Mouse (Mus musculus): Measurements from ENCODE around the gene Lrmp.
"Not testable (repeated sequence)": the region's sequence is repeated elsewhere in the genome, so short reads cannot be mapped to it uniquely, and the experiment has no call there.

Gene Lrmp

DNA sequence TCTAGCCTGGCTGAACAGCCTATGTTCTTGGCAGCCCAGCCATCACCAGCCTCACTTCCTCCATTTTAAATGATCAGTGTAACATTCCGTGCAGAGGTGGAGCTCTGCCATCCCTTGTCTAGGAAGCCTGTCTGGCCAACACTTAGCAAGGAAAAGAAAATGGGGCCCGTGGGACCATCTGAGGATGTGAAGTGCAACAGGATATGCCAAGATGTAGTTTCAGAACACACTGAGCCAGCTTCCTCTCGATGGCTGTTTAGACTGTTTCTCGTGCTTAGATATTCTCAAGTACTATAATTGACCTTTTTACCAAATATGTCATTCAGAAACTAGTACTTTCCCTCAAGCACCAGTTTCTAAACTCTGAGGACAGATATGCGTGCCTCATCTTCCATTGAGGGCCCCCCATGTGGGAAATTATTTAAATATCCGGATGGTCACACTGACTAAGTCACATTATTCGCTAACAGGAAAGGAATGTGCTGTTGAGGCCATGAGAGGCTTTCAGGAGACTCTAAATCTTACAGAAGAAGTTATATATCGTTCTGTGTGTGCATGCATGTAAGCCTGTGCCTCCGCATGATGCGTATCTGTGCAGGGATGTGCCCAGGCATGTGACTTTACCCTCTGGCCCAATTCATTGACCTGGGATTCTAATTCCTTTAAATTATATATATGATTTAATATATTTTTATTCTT lies 11.1 kb upstream of the Lrmp start:
- DNase-seq (ENCODE audit: extremely low read depth, low read depth, low spot score) = no peak

GRCm38 (mm10) chr6:145105439-145105838 lies 10.0 kb upstream of the Lrmp start:
- DNase-seq (ENCODE audit: extremely low read depth, low read depth, low spot score) = no peak

- DNase-seq (ENCODE audit: extremely low read depth, low read depth, low spot score) = no peak
Measured at GRCm38 (mm10) chr6:145106163-145106842, 9.2 kb upstream of the Lrmp start.

- DNase-seq (ENCODE audit: extremely low read depth, low read depth, low spot score) = no peak
Measured at GRCm38 (mm10) chr6:145110786-145111185, 4.7 kb upstream of the Lrmp start.

DNA sequence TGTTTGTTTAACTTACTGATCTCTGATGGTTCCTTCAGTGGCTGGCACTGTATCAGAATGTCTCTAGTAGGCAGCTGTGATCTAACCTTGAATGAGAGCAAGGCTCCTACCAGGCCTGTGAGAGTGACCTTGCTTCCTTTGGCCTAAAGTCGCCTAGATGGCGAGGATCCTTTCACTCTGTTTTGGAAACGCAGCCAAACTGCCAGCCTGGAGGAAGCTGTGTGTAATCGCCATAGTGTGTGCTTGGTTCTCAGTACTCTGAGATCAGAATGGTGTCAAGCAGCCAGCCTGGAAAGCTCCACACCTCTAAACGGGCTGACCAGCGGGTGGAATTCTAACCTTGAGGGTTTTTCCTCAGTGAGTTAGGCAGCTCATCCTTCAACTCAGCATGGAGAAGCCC lies 2.6 kb upstream of the Lrmp start:
- no peak for DNase-seq (ENCODE audit: extremely low read depth, low read depth, low spot score)

GRCm38 (mm10) chr6:145114561-145114960 lies 892 bp upstream of the Lrmp start:
- DNase-seq (ENCODE audit: extremely low read depth, low read depth, low spot score) = no peak

GRCm38 (mm10) chr6:145116098-145116672 lies 732 bp downstream of the Lrmp start:
- no peak for DNase-seq (ENCODE audit: extremely low read depth, low read depth, low spot score)

DNA sequence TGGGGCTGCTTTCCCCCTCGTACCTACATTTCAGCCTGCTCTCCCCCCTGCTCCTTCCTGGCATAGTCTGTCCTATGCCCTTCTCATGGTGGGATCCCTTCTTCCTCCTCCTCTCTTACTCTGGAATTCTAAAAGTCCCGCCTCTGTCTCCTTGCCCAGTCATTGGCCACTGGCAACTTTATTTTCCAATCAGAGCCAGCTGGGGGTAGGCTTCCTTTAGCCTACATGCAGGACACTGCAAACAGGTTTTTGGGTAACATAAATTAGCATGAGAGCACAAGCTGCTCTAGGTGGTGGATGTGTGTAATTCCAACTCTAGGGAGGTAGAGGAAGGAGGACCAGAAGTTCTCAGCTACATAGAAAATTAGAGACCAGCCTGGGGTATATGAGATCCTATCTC lies 4.6 kb downstream of the Lrmp start:
- no peak for DNase-seq (ENCODE audit: extremely low read depth, low read depth, low spot score)

DNA sequence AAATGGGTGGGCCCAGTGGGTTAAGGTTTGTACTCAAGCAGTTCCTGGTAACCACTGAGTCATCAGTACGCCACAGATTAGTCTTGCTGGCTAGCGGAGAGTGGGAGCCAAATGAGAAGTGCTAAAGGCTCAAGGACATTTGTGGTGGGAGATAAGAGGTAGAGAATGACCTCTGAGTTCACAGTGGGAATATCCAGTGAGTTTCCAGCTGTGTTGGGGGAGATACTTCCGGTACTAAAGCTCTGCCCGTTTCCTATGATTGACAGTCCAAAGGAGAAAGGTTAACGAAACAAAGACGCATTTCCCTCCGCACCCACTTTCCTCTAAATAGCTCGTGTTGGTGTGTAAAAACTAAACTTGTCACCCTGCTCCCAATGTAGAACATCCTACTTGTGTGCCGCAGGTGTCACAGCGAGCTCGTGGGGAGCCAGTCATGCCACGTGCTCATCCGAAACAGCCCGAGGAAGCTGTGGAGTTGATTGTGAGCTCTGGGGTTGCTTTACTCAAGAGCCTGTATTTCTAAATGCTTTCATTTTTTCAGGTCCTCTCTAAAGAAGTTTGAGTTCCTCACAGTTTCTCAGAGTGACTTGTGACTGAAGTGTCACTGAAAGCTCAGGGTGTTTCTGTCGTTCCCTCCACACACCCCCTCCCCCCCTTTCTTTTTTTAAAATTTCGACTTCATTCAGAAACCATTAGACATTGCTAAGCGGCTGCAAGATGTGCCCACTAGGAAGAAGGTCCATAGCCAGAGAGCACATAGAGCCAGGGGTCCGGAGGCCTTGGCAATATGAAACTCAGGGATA lies 5.5 kb downstream of the Lrmp start:
- no peak for DNase-seq (ENCODE audit: extremely low read depth, low read depth, low spot score)

GRCm38 (mm10) chr6:145121590-145122420 lies 6.4 kb downstream of the Lrmp start:
- no peak for DNase-seq (ENCODE audit: extremely low read depth, low read depth, low spot score)

DNA sequence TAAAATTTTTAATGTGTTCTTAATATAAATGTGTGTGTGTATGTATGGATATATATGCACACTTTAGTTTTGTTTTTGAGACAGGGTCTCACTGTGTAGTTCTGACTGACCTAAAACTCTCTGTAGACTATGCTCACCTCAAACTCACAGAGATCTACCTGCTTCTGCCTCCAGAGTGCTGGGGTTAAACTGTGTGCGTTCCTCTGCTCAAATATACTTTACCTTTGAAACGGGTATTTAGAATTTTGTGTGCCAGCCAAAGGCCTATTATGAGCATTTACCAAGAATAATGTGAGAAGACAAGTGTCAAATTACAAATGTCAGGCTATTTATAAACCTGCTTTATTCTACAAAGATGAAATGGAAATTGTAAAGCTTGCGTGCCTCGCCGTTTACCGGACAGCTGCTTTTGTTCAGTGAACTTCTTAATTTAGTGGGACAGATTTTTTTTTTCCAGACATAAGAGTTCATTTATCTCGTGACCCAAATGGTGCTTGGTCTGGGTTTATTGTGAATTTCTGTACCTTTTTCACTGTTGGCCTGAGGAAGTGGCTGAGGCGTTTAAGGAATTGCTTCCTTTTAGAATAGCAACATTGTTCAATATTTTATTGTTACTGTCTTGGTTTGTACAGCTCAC lies 7.1 kb downstream of the Lrmp start:
- no peak for DNase-seq (ENCODE audit: extremely low read depth, low read depth, low spot score)

DNA sequence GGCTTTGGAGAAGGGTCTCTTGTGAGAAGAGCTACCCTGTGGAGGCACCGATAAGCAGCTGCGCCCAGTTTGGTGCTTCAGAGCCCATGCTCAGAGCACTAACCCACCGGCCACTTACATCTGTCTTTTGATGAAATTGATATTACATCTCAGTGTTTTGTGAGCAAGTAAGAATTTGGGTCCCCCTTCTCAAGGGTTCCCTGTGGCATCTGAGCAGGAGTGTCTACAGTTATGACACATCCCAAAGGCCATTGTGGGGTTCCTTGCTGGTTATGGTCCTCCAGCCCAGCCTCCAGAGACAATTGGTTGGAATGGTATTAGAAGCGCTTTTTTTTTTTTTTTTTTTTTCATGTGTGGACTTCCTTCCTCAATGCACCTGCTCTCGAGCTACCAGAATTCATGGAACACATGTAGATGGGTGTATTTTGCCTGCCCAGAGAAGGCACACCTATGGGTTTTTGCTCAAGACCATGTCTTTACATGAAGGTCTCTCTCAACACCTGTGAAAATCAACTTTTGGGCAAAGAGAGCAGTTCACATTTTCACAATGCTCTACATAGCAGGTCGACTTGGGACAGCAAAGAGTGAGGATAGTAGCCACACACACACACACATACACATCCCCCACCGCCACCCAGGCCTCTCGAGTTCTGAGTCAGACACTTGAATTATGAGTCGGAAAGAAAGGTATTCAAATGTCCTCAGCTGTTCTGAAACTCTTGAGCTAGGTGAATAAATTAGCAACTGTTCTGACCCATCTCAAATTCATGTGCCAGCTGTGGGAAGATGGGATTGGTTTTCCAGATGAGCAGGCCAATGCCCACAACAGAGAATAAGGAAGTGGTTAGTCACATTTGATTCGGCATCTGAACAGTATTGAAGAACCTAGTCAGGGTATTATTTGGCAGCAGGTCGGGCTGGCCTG lies 7.9 kb downstream of the Lrmp start:
- no peak for DNase-seq (ENCODE audit: extremely low read depth, low read depth, low spot score)

DNA sequence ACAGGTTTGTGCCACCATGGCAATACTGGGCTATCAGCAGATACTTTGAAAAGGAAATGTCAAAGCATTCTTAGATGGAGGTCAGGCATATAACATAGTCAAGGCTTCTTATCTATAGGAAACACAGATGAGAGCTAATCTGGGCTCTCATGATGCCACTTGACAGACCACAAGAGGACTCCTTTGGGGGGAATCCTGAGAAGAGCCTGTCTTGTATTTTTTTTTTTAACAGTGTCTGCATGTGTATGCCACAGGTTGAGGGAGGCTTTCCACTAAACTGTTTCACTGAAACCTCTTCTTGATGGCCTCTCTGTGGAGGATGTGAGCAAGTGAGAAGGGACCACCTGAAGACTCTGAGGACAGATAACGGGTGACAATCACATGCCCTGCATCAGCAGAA lies 9.2 kb downstream of the Lrmp start:
- no peak for DNase-seq (ENCODE audit: extremely low read depth, low read depth, low spot score)

DNA sequence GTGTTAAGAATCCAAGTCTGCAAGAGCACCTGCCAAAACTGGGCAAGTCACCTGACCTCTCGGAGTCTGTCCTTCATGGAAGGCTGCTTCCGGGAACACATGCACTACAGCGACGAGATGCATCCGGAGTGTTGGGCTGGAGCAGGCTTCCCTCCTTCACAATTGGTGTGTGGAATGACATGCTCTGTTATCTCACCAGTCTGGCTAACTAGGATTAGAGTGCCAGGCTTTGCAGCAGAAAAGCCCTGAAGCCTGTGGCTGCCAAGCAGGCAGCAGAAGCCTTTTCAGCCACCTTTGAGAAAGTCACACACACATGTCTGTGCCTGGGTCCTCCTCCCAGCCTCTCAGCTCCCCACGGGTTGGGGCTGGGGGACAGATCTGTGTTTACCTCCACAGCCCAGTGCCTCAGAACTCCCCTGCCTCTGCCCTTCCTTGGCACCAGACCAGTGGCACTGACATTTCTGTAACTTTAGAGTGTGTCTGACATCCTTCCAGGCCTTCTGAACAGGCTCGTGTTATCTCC lies 10.2 kb downstream of the Lrmp start:
- no peak for DNase-seq (ENCODE audit: extremely low read depth, low read depth, low spot score)

DNA sequence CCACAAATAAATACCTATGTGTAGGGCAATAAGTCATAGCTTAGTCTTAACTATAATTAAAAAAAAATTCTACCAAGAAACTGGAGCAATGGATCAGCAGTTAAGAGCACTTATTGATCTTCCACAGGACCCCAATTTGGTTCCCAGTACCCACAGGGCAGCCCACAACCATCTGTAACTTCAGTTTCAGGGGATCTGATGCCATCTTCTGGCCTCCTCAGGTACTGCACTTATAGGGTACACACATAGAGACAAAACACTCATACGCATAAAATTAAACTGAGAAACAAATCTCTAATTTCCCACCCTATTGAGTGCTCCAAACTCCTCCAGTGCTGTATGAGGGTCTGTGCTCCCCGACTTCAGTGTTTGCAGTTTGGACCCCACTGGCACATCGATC lies 12.2 kb downstream of the Lrmp start:
- no peak for DNase-seq (ENCODE audit: extremely low read depth, low read depth, low spot score)

GRCm38 (mm10) chr6:145129563-145129962 lies 14.1 kb downstream of the Lrmp start:
- DNase-seq (ENCODE audit: extremely low read depth, low read depth, low spot score) = no peak

- no peak for DNase-seq (ENCODE audit: extremely low read depth, low read depth, low spot score)
Measured at GRCm38 (mm10) chr6:145131991-145132390, 16.5 kb downstream of the Lrmp start.

GRCm38 (mm10) chr6:145132969-145133368 lies 17.5 kb downstream of the Lrmp start:
- not testable (repeated sequence) for DNase-seq (ENCODE audit: extremely low read depth, low read depth, low spot score)

DNA sequence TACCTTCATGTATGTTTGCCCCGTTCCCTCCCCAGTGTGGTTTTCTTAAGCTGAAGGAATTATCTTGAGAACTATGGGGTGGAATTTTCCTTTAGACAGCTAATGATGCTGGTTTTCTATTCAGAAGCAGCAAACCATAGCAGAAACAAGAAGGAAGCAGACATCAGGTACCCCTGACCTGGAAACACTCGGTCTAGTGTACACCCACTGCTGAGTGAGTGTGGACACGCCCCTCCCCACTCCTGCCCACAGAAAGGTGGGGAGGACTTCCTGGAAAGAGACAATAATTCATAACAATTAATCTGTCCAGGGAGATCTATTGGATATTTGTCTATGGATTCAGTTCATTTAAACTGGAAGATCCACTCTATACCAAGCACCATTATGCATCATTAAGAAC lies 19.8 kb downstream of the Lrmp start:
- no peak for DNase-seq (ENCODE audit: extremely low read depth, low read depth, low spot score)

All from fat pad, adult 2 months (tissue).